In the genomic region with DNA sequence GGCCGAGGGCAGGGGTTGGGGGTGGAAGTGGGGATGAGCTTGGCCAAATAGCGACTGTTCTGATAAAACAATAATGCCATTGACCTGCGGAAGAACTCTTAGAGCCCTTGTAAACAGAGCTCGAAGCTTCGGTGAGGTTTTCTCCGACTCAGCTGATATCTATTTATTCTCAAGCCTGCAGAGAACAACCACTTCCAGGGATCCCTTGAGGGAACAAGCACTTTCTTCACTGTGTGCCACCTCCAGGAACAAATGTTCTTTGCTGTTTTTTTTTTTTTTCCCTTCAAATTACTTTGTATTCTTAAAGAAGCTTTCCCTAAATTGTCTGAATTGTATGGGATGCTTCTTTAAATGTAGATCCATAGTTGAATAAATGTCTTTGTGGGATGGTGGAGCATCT, we compare ENCODE assay signal across 22 mouse cellular contexts. TPM values are rescaled to one million over a fixed set of nuclear protein-coding genes. Genes with fewer than 3 reads are reported as not detected.
DNase-seq lines count a peak whose midpoint lies in the region; ATAC-seq and TF ChIP-seq lines count a peak whose summit lies in the region.
"Had no signal": no experiment of that assay in that cellular context is flagged by ENCODE, and none has a peak within 500 bp of the region (broad histone marks: within the 10 kb centered on the region; RNA-seq: fewer than 3 reads in every experiment).

No protein-coding gene starts in this region.

- H3K27ac ChIP-seq in kidney, adult 2 months (ENCODE audit: insufficient read depth, low read depth, low read length): no peak overlapping the region
- H3K27ac ChIP-seq in kidney, embryonic 15.5 days: no peak overlapping the region
- H3K27ac ChIP-seq: embryonic facial prominence, embryonic 10.5 days; forebrain, embryonic 13.5 days; heart, adult 2 months; heart, embryonic 15.5 days; hindbrain, embryonic 13.5 days had no signal

- H3K4me3 ChIP-seq in kidney, adult 2 months (ENCODE audit: insufficient read depth, low read depth, low read length): no peak overlapping the region
- no peak overlapping the region for H3K4me3 ChIP-seq in kidney, embryonic 15.5 days (replicated peaks)
- H3K4me3 ChIP-seq: embryonic facial prominence, embryonic 10.5 days; forebrain, embryonic 13.5 days; heart, adult 2 months; heart, embryonic 15.5 days; hindbrain, embryonic 13.5 days had no signal

- H3K9me3 ChIP-seq in kidney, embryonic 15.5 days (replicated peaks): no peaks in the 10 kb centered on the region
- H3K9me3 ChIP-seq: embryonic facial prominence, embryonic 10.5 days; forebrain, embryonic 13.5 days; heart, embryonic 15.5 days had no signal

- TF ChIP-seq CTCF in kidney, adult 2 months (conservative IDR thresholded peaks at IDR 0.05; ENCODE audit: insufficient read depth, insufficient read length, low read depth, low read length): no peak

- no peak overlapping the region for H3K4me2 ChIP-seq in kidney, embryonic 15.5 days
- H3K4me2 ChIP-seq: forebrain, embryonic 13.5 days; heart, embryonic 11.5 days; heart, embryonic 15.5 days; hindbrain, embryonic 13.5 days had no signal

- 47% methylated on average over 6 of the region's 6 CpGs for WGBS in kidney, adult 2 months
- WGBS in kidney, embryonic 15.5 days: 64% methylated on average over 6 of the region's 6 CpGs

- ATAC-seq in kidney, embryonic 15.5 days (replicated peaks; ENCODE audit: low FRiP score): no peak
- ATAC-seq: activated CD4-positive, CD25-positive, alpha-beta regulatory T cell, adult 4 months; forebrain, embryonic 13.5 days; forebrain, postnatal 0 days; Patski had no signal

- H3K36me3 ChIP-seq in kidney, adult 2 months (ENCODE audit: control insufficient read depth, insufficient read depth, low read length): no peaks in the 10 kb centered on the region
- no peaks in the 10 kb centered on the region for H3K36me3 ChIP-seq in kidney, embryonic 15.5 days
- H3K36me3 ChIP-seq: embryonic facial prominence, embryonic 10.5 days; heart, embryonic 15.5 days; hindbrain, embryonic 13.5 days had no signal

- no peak overlapping the region for H3K9ac ChIP-seq in kidney, embryonic 15.5 days
- H3K9ac ChIP-seq: forebrain, embryonic 13.5 days; forebrain, postnatal 0 days; heart, embryonic 15.5 days; hindbrain, embryonic 13.5 days had no signal

- H3K4me1 ChIP-seq in kidney, adult 2 months (ENCODE audit: control insufficient read depth, insufficient read depth, low read length): no peaks in the 10 kb centered on the region
- H3K4me1 ChIP-seq in kidney, embryonic 15.5 days: no peaks in the 10 kb centered on the region
- H3K4me1 ChIP-seq: embryonic facial prominence, embryonic 10.5 days; forebrain, embryonic 13.5 days; heart, embryonic 15.5 days; hindbrain, embryonic 13.5 days had no signal

- TF ChIP-seq POLR2A in kidney, adult 2 months (IDR thresholded peaks at IDR 0.05; ENCODE audit: low read depth, low read length): no peak

- peak; percentile 24 for DNase-seq in kidney, adult 2 months
- DNase-seq in kidney, postnatal 36 days: peak; percentile 13 to 17
- DNase-seq in kidney, adult 11 months: no peak
- DNase-seq in right cerebral cortex, adult 18-20 months: peak; percentile 44
- DNase-seq in right cerebral cortex, postnatal 14 days: no peak
- DNase-seq: adrenal gland, adult 2 months; adrenal gland, postnatal 25 days; cerebellum, adult 2 months; cerebellum, postnatal 10 days; forebrain, postnatal 0 days; gastrocnemius, postnatal 14 days; heart, adult 2 months; heart, postnatal 14 days had no signal

- no peaks in the 10 kb centered on the region for H3K27me3 ChIP-seq in kidney, adult 2 months (replicated peaks; ENCODE audit: control insufficient read depth, insufficient read depth, low read length)
- no peaks in the 10 kb centered on the region for H3K27me3 ChIP-seq in kidney, embryonic 15.5 days
- H3K27me3 ChIP-seq: CH12.LX; forebrain, embryonic 13.5 days; heart, embryonic 15.5 days; hindbrain, embryonic 13.5 days had no signal

RNA-seq across cellular contexts. Expression of a gene that starts 51.7 kb away (rescaled TPM):
- polyA plus RNA-seq in kidney, adult 2 months (2012; rRNA removed): 30.9 and 36.5 TPM in 2 replicates
- polyA plus RNA-seq in kidney, embryonic 15.5 days (2015; fragmentation: Nextera tagmentation; extraction: Ambion mirVana): 85.3 and 92.1 TPM in 2 replicates

RNA-seq across cellular contexts. Expression of a gene that starts 55.2 kb away (rescaled TPM):
- 0.43 and 1.4 TPM in 2 replicates for polyA plus RNA-seq in kidney, adult 2 months (2012; rRNA removed)
- 1.6 and 2.9 TPM in 2 replicates for polyA plus RNA-seq in kidney, embryonic 15.5 days (2015; fragmentation: Nextera tagmentation; extraction: Ambion mirVana)
- polyA plus RNA-seq: Patski had no signal

RNA-seq across cellular contexts. Expression of a gene that starts 56.0 kb away (rescaled TPM):
- 6.5 and 7.3 TPM in 2 replicates for polyA plus RNA-seq in kidney, adult 2 months (2012; rRNA removed)
- polyA plus RNA-seq in kidney, embryonic 15.5 days (2015; fragmentation: Nextera tagmentation; extraction: Ambion mirVana): 30.0 and 34.2 TPM in 2 replicates

Comparison
In these comparisons a context has a peak if more than half of its experiments do, and no peak if none do; other contexts are left out.
1. DNase-seq: peak in kidney, adult 2 months (single experiment), kidney, postnatal 36 days (2 of 2) and right cerebral cortex, adult 18-20 months (single experiment); none in kidney, adult 11 months (single experiment) and right cerebral cortex, postnatal 14 days (single experiment).